26 mouse cellular contexts compared by ENCODE assay signal in genomic region chr6:115010304-115010703, GRCm38 (mm10).
"Had no signal": no experiment of that assay in that cellular context is flagged by ENCODE, and none has a peak within 500 bp of the region (broad histone marks: within the 10 kb centered on the region; RNA-seq: fewer than 3 reads in every experiment).

No protein-coding gene starts in this region.

- H3K9ac ChIP-seq: forebrain, postnatal 0 days; heart, embryonic 12.5 days; hindbrain, embryonic 12.5 days; hindbrain, embryonic 14.5 days; intestine, embryonic 15.5 days; kidney, embryonic 15.5 days; limb, embryonic 13.5 days; limb, embryonic 15.5 days had no signal

- DNase-seq: forebrain, postnatal 0 days; gastrocnemius, postnatal 14 days; gastrocnemius, postnatal 36 days; heart, adult 18-20 months; heart, postnatal 10 days; heart, postnatal 4 days; kidney, adult 18-20 months; kidney, adult 8-10 months; kidney, postnatal 14 days; kidney, postnatal 36 days; layer of hippocampus, adult 9-11 months; layer of hippocampus, postnatal 36 days; left cerebral cortex, postnatal 4 days had no signal

- ATAC-seq: forebrain, postnatal 0 days; hindbrain, embryonic 16.5 days; inflammation-experienced regulatory T-cells, adult 6 months; intestine, embryonic 15.5 days; intestine, postnatal 0 days had no signal

- H3K4me3 ChIP-seq: heart, embryonic 10.5 days; heart, embryonic 12.5 days; hindbrain, embryonic 10.5 days; hindbrain, embryonic 12.5 days; intestine, embryonic 15.5 days; kidney, embryonic 15.5 days; limb, embryonic 13.5 days; limb, embryonic 15.5 days had no signal

- H3K4me2 ChIP-seq: heart, embryonic 12.5 days; hindbrain, embryonic 12.5 days; hindbrain, embryonic 14.5 days; intestine, embryonic 15.5 days; kidney, embryonic 15.5 days; limb, embryonic 13.5 days; limb, embryonic 15.5 days had no signal

- H3K9me3 ChIP-seq: heart, embryonic 10.5 days; heart, embryonic 12.5 days; hindbrain, embryonic 10.5 days; hindbrain, embryonic 12.5 days; intestine, embryonic 15.5 days; kidney, embryonic 15.5 days; limb, embryonic 13.5 days; limb, embryonic 15.5 days had no signal

- H3K27me3 ChIP-seq: heart, embryonic 12.5 days; hindbrain, embryonic 12.5 days; intestine, embryonic 15.5 days; kidney, embryonic 15.5 days; limb, embryonic 13.5 days; limb, embryonic 15.5 days had no signal

- H3K27ac ChIP-seq: heart, embryonic 10.5 days; hindbrain, embryonic 10.5 days; hindbrain, embryonic 12.5 days; hindbrain, embryonic 14.5 days; intestine, embryonic 15.5 days; kidney, embryonic 15.5 days; kidney, postnatal 0 days; limb, embryonic 13.5 days; limb, embryonic 15.5 days had no signal
